Mouse (Mus musculus) c-Kit-negative CD71-positive TER-119-positive erythroid progenitor cells, embryonic 14.5 days (primary cell): ENCODE data around the gene Ift172.
"Not testable (repeated sequence)": the region's sequence is repeated elsewhere in the genome, so short reads cannot be mapped to it uniquely, and the experiment has no call there.

Experiments
- DNase-seq: peaks from one replicate; pipeline ENCODE4 v3.0.0-alpha.2; 2013; ENCODE audit warnings: low read depth, low spot score

Gene Ift172

DNA sequence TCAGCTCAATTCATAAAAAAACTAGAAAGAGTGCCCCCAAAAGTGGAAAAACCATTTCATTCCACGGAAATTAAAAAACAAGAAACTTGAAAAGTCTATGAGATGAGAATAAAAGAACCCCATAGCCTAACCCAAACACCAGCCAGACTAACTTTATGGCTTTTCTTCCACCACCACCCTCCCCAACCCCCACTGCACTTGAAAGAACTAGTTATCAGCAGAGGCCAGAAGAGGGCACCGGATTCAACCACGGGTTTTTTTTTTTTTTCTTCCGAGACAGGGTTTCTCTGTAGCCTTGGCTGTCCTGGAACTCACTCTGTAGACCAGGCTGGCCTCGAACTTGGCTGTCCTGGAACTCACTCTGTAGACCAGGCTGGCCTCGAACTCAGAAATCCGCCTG lies 72.6 kb downstream of the Ift172 start:
- no peak for DNase-seq

GRCm38 (mm10) chr5:31216554-31216953 lies 74.4 kb downstream of the Ift172 start:
- not testable (repeated sequence) for DNase-seq

DNA sequence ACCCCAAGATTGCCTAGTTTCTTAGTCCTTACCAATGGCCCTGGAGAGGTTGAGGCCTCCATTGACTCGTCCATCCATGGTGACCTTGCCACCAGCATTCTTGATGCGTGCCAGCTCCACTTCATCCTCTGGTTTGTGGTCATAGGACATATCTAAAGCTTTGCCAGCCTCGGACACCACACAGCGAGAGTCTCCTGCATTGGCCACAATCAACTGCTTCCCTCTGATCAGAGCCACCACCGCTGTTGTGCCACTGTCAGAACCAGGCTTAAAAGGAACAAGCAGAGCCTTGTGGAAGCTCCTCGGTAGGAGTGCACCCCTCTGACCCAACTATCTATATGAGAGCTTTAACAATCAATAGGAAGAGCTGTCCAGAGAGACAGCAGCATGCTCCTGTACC lies 86.5 kb downstream of the Ift172 start:
- no peak for DNase-seq

GRCm38 (mm10) chr5:31203866-31204265 lies 87.0 kb downstream of the Ift172 start:
- DNase-seq: no peak
